Comparison of ENCODE assay signal across 8 mouse cellular contexts in the genomic region with DNA sequence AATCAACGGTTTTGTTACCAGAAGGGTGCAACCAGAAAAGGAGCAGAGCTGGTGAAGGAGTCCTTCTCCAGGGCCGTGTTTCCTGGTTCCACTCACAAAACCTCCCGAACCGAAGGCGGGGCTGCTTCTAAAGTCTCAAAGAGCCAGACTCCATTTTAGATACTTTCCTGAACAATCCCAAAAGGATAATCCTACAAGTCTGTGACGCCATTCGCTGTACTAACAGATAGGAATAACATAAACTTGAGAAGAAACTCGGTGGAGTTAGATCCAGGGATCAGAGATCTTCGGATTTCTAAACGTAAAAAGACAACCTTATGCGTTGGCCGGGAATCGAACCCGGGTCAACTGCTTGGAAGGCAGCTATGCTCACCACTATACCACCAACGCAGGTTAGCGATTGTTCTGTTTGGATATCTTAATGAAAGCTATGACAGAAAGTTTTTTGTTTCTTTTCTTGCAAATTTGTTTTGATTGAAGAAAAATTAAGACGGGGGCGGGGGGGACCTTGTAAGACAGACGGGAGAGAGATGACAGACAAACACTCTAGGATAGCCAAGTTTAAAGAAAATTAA. TPM values are rescaled to one million over a fixed set of nuclear protein-coding genes. Genes with fewer than 3 reads are reported as not detected.
DNase-seq lines count a peak whose midpoint lies in the region; ATAC-seq lines count a peak whose summit lies in the region.

No protein-coding gene starts in this region.

- ATAC-seq in inflammation-experienced regulatory T-cells, adult 6 months = peak; percentile 29
- ATAC-seq in megakaryocyte progenitor cell, adult 5-6 weeks (replicated peaks; ENCODE audit: poor library complexity) = peak; percentile 29

- intact Hi-C loops in left cerebral cortex, postnatal 10 days (cut with DNase I) = loop anchor here (5.0 kb wide), 1 partner anchor 218 kb away; no protein-coding TSS in a partner anchor

- DNase-seq in adrenal gland, adult (ENCODE audit: inconsistent age in 2 of 2, low spot score in 1 of 2) = peak; percentile 89 to 99
- peak; percentile 83 for DNase-seq in embryo, embryonic 10 days (ENCODE audit: low spot score)
- peak; percentile 81 for DNase-seq in gastrocnemius, postnatal 10 days
- DNase-seq in left cerebral cortex, postnatal 10 days (ENCODE audit: extremely low spot score in 1 of 2, low spot score in 2 of 2) = peak; percentile 84 to 88
- peak; percentile 87 to 91 for DNase-seq in right cerebral cortex, postnatal 10 days (ENCODE audit: low spot score in 2 of 2)
- peak; percentile 89 for DNase-seq in urinary bladder, postnatal 14 days (ENCODE audit: low spot score)

RNA-seq across cellular contexts. Expression of a gene that starts 24.2 kb away (rescaled TPM):
- total RNA-seq in gastrocnemius, postnatal 10 days (2021) = 100 to 1,000 TPM; 383 to 415 TPM
- not detected for polyA plus RNA-seq in inflammation-experienced regulatory T-cells, adult 6 months (2017; shearing (Covaris generic))
- total RNA-seq in left cerebral cortex, postnatal 10 days (2021) = under 1 TPM; 0.39 to 0.57 TPM
- total RNA-seq in megakaryocyte progenitor cell, adult 5-6 weeks (2015) = not detected in 2 replicates
- not detected in 2 replicates for total RNA-seq in megakaryocyte progenitor cell, adult 5-6 weeks (2017)

RNA-seq across cellular contexts. Expression of a gene that starts 48.7 kb away (rescaled TPM):
- total RNA-seq in gastrocnemius, postnatal 10 days (2021) = not detected
- polyA plus RNA-seq in inflammation-experienced regulatory T-cells, adult 6 months (2017; shearing (Covaris generic)) = not detected
- total RNA-seq in left cerebral cortex, postnatal 10 days (2021) = not detected
- total RNA-seq in megakaryocyte progenitor cell, adult 5-6 weeks (2015) = not detected in 2 replicates
- total RNA-seq in megakaryocyte progenitor cell, adult 5-6 weeks (2017) = not detected in 2 replicates

RNA-seq across cellular contexts. Expression of a gene that starts 57.0 kb away (rescaled TPM):
- total RNA-seq in gastrocnemius, postnatal 10 days (2021) = 100 to 1,000 TPM; 484 to 520 TPM
- polyA plus RNA-seq in inflammation-experienced regulatory T-cells, adult 6 months (2017; shearing (Covaris generic)) = 100 to 1,000 TPM; 160 to 366 (median 354) TPM
- total RNA-seq in left cerebral cortex, postnatal 10 days (2021) = 10 to 100 TPM; 40.3 to 45.4 TPM
- total RNA-seq in megakaryocyte progenitor cell, adult 5-6 weeks (2015) = 103 and 139 TPM in 2 replicates
- 94.6 and 128 TPM in 2 replicates for total RNA-seq in megakaryocyte progenitor cell, adult 5-6 weeks (2017)

Comparison
In these comparisons a context has a peak if more than half of its experiments do, and no peak if none do; other contexts are left out.
1. Peak in every context shown above with its lines: DNase-seq and ATAC-seq.
2. RNA of a gene that starts 24.2 kb away (total RNA-seq): 383 to 415 TPM in gastrocnemius, postnatal 10 days; 0.39 to 0.57 TPM in left cerebral cortex, postnatal 10 days and not detected in megakaryocyte progenitor cell, adult 5-6 weeks; every median in the first group is over 100 times any median in the second.